Mouse (Mus musculus) erythroblast, embryonic 14.5 days (primary cell): Measurements from ENCODE around the gene Abca4. TPM values are rescaled to one million over a fixed set of nuclear protein-coding genes. Genes with fewer than 3 reads are reported as not detected.
"Not testable (repeated sequence)": the region's sequence is repeated elsewhere in the genome, so short reads cannot be mapped to it uniquely, and the experiment has no call there.

Source experiments
- H3K27me3 ChIP-seq: 2 replicates; pipeline ENCODE4 v1.6.1; 2012; ENCODE audit warnings: inconsistent platforms; ENCODE audit not compliant: control insufficient read depth
- H3K36me3 ChIP-seq: 2 replicates; pipeline ENCODE4 v1.6.1; 2012; ENCODE audit warnings: mild to moderate bottlenecking, inconsistent platforms; ENCODE audit not compliant: control insufficient read depth
- H3K4me1 ChIP-seq: 2 replicates; pipeline ENCODE4 v1.6.1; 2012; ENCODE audit warnings: inconsistent platforms; ENCODE audit not compliant: control insufficient read depth
- H3K4me3 ChIP-seq: replicated peaks from 2 replicates; pipeline ENCODE3; 2012; ENCODE audit warnings: moderate library complexity, mild to moderate bottlenecking, inconsistent platforms
- H3K9me3 ChIP-seq: 2 replicates; pipeline ENCODE4 v1.6.1; 2012; ENCODE audit warnings: low read length, inconsistent platforms, mixed read lengths; ENCODE audit not compliant: control insufficient read depth
- GATA1 ChIP-seq: IDR thresholded peaks from 2 replicates; pipeline ENCODE4 v1.6.1; 2012; ENCODE audit warnings: low read length, inconsistent platforms, mixed read lengths
- TAL1 ChIP-seq: IDR thresholded peaks from 3 replicates; pipeline ENCODE4 v1.6.1; 2012; ENCODE audit warnings: low read length, inconsistent platforms, mixed read lengths
- polyA plus RNA-seq: library from polyadenylated mRNA; stranded (reverse); fragments of >175 nt; gene quantifications from 2 replicates; pipeline ENCODE4 v1.2.3, GENCODE M21; 2012

Gene Abca4
- polyA plus RNA-seq, 1 experiment = 0.05 TPM

DNA sequence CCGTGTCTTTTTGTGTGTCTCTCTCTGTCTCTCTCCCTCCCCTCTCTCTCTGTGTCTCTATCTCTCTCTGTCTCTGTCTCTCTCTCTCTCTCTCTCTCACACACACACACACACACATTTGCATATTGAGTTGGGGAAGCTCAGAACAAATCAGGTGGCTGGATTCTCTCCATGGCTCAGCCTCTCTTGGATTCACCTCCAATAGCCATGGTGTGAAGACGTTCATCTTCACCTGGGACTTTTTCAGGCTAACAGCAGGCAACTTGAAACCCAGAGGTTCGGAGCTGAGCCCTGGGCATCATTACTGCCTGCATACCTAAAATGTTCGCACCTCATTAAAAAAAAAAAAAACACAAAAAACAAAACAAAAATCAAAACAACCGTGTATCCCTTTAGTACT is 29.4 kb downstream of the Abca4 start:
- Histone ChIP-seq H3K4me1 (no peaks in the 10 kb centered on the region), H3K4me3 (no peak overlapping the region), H3K27me3 (no peaks in the 10 kb centered on the region), H3K36me3 (no peaks in the 10 kb centered on the region), H3K9me3 (no peaks in the 10 kb centered on the region)
- no peak for TF ChIP-seq TAL1
- no peak for TF ChIP-seq GATA1

- no peaks in the 10 kb centered on the region for H3K36me3 ChIP-seq
- H3K4me1 ChIP-seq = no peaks in the 10 kb centered on the region
- H3K27me3 ChIP-seq = no peaks in the 10 kb centered on the region
- no peak overlapping the region for H3K4me3 ChIP-seq
- no peaks in the 10 kb centered on the region for H3K9me3 ChIP-seq
- TF ChIP-seq GATA1 (no peak), TAL1 (no peak)
These were observed 30.1 kb downstream of the Abca4 start for GRCm38 (mm10) chr3:122074334-122074733.

DNA sequence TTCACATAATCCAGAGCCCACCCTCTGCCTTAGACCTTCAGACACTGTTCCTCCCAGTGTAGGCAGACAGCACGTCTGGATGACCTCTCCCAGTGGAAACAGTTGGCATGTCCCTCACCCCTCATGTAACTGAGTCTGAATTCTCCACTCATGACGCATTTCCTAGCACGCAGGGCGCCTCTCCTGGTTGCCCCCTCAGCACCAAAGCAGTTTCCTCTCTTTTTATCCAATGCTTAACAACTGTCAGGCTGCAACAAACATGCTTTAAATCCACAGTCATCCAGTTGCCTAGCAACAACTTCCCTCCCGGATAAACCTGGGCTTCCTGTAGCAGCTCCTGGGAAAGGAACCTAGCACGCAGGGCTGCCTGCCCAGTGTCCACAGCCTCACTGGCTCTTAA is 33.9 kb downstream of the Abca4 start:
- no peaks in the 10 kb centered on the region for H3K4me1 ChIP-seq
- no peaks in the 10 kb centered on the region for H3K9me3 ChIP-seq
- H3K27me3 ChIP-seq = no peaks in the 10 kb centered on the region
- no peak overlapping the region for H3K4me3 ChIP-seq
- no peak for TF ChIP-seq TAL1
- no peak for TF ChIP-seq GATA1
- no peaks in the 10 kb centered on the region for H3K36me3 ChIP-seq

- no peaks in the 10 kb centered on the region for H3K9me3 ChIP-seq
- TF ChIP-seq GATA1 (no peak), TAL1 (no peak)
- H3K27me3 ChIP-seq = no peaks in the 10 kb centered on the region
- H3K4me3 ChIP-seq = no peak overlapping the region
- H3K36me3 ChIP-seq = no peaks in the 10 kb centered on the region
- H3K4me1 ChIP-seq = no peaks in the 10 kb centered on the region
These were observed 34.9 kb downstream of the Abca4 start for GRCm38 (mm10) chr3:122079172-122079571.

- not testable (repeated sequence) for H3K27me3 ChIP-seq, H3K4me1 ChIP-seq, H3K9me3 ChIP-seq, H3K4me3 ChIP-seq, H3K36me3 ChIP-seq
These were observed 37.4 kb downstream of the Abca4 start for GRCm38 (mm10) chr3:122081634-122082033.

- Histone ChIP-seq H3K36me3 (no peaks in the 10 kb centered on the region), H3K27me3 (no peaks in the 10 kb centered on the region), H3K9me3 (no peaks in the 10 kb centered on the region), H3K4me1 (no peaks in the 10 kb centered on the region), H3K4me3 (no peak overlapping the region)
- no peak for TF ChIP-seq TAL1
- TF ChIP-seq GATA1 = no peak
These were observed 38.1 kb downstream of the Abca4 start for GRCm38 (mm10) chr3:122082338-122082737.

DNA sequence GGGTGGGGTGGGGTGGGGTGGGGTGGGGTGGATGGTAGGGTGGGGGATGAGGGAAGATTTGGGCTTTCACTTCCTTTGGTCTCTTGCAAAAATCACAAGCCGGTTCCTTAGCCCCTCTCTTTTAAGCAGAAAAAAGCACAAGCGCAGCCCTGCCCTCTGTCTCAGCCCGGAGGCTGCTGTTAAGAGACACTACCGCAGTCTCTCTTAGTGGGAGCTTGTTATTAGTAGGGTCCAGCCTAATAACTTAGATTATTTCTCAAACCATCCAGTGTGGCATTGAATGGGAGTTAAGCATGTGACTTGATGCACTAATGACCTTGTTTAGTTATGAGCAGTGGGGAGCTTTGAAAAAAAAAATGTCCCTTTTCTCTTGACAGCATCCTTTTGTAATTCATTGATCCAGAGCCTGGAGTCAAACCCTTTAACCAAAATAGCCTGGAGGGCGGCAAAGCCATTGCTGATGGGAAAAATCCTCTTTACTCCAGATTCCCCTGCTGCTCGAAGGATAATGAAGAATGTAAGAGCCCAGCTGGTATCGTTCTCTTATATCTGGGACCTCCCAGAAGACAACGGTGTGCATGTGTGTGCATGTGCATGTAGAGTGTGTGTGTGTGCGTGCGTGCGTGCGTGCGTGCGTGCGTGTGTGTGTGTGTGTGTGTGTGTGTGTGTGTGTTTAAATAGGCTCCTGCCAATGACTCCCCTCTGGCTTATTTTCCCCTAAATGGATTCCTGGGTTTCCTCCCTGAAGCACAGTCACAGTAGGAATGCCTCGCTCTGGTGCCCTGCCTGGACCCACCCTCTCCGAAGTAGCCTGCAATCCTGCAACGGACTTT is 41.1 kb downstream of the Abca4 start:
- Histone ChIP-seq H3K4me3 (no peak overlapping the region), H3K4me1 (peaks cover 8% of the 10 kb centered on the region), H3K9me3 (no peaks in the 10 kb centered on the region), H3K36me3 (no peaks in the 10 kb centered on the region), H3K27me3 (no peaks in the 10 kb centered on the region)
- TF ChIP-seq TAL1 (no peak), GATA1 (no peak)

GRCm38 (mm10) chr3:122088054-122088681 is 43.9 kb downstream of the Abca4 start:
- TF ChIP-seq TAL1 = no peak
- no peak for TF ChIP-seq GATA1
- Histone ChIP-seq H3K9me3 (no peaks in the 10 kb centered on the region), H3K36me3 (no peaks in the 10 kb centered on the region), H3K4me1 (peaks cover 10% of the 10 kb centered on the region), H3K4me3 (no peak overlapping the region), H3K27me3 (no peaks in the 10 kb centered on the region)

- Histone ChIP-seq H3K9me3 (no peaks in the 10 kb centered on the region), H3K4me1 (peaks cover 10% of the 10 kb centered on the region), H3K36me3 (no peaks in the 10 kb centered on the region), H3K4me3 (no peak overlapping the region), H3K27me3 (no peaks in the 10 kb centered on the region)
- TF ChIP-seq TAL1 = no peak
- TF ChIP-seq GATA1 = no peak
These were observed 46.1 kb downstream of the Abca4 start for GRCm38 (mm10) chr3:122090338-122090737.
